Mouse (Mus musculus) heart, postnatal 0 days (tissue): Measurements from ENCODE around the gene Mpnd.

Source experiments
- CTCF ChIP-seq: IDR thresholded peaks from 2 replicates; pipeline ENCODE4 v1.5.1; 2016; ENCODE audit warnings: antibody characterized with exemption, control low read depth, low read depth
- EP300 ChIP-seq: IDR thresholded peaks from 2 replicates; pipeline ENCODE4 v1.6.1; 2016; ENCODE audit warnings: antibody characterized with exemption, low read depth

- TF ChIP-seq CTCF = no peak
- no peak for TF ChIP-seq EP300
These were observed 17.9 kb downstream of the Mpnd start for GRCm38 (mm10) chr17:56023386-56023785.
